Mouse (Mus musculus) lung, adult 18-20 months (tissue): ENCODE data around the gene Kcnn4.

Experiments
- DNase-seq, 2 experiments: peaks; one replicate each; pipeline ENCODE4 v3.0.0; 2022; ENCODE audit warnings: mixed read lengths in 2 of 2

Gene Kcnn4

GRCm38 (mm10) chr7:24366716-24367632 lies 3.1 kb upstream of the Kcnn4 start:
- no peak for DNase-seq

GRCm38 (mm10) chr7:24368226-24368625 lies 1.8 kb upstream of the Kcnn4 start:
- DNase-seq: no peak

- DNase-seq: no peak
Observed at GRCm38 (mm10) chr7:24368946-24369345, 1.1 kb upstream of the Kcnn4 start.

GRCm38 (mm10) chr7:24371012-24371808 lies 1.1 kb downstream of the Kcnn4 start:
- no peak for DNase-seq

GRCm38 (mm10) chr7:24371809-24372145 lies 1.7 kb downstream of the Kcnn4 start:
- no peak for DNase-seq

GRCm38 (mm10) chr7:24372300-24372699 lies 2.2 kb downstream of the Kcnn4 start:
- peak; percentile 79 to 83 for DNase-seq

GRCm38 (mm10) chr7:24372786-24373185 lies 2.7 kb downstream of the Kcnn4 start:
- DNase-seq: no peak

- DNase-seq: peak; percentile 65 to 66
Observed at GRCm38 (mm10) chr7:24373538-24374379, 3.7 kb downstream of the Kcnn4 start.

- no peak for DNase-seq
Observed at GRCm38 (mm10) chr7:24376456-24376855, 6.4 kb downstream of the Kcnn4 start.

- DNase-seq: peak; percentile 58 to 64
Observed at GRCm38 (mm10) chr7:24377091-24377865, 7.2 kb downstream of the Kcnn4 start.

- DNase-seq: no peak
Observed at GRCm38 (mm10) chr7:24378049-24378701, 8.1 kb downstream of the Kcnn4 start.

- no peak for DNase-seq
Observed at GRCm38 (mm10) chr7:24379934-24380333, 9.9 kb downstream of the Kcnn4 start.

GRCm38 (mm10) chr7:24380370-24380769 lies 10.3 kb downstream of the Kcnn4 start:
- no peak for DNase-seq

- DNase-seq: no peak
Observed at GRCm38 (mm10) chr7:24382730-24383372, 12.8 kb downstream of the Kcnn4 start.

GRCm38 (mm10) chr7:24384070-24384469 lies 14.0 kb downstream of the Kcnn4 start:
- no peak for DNase-seq

GRCm38 (mm10) chr7:24384827-24385226 lies 14.8 kb downstream of the Kcnn4 start:
- peak; percentile 57 to 58 for DNase-seq

- peak in 1 of 2 experiments; percentile 19 for DNase-seq
Observed at GRCm38 (mm10) chr7:24387059-24387556, 17.0 kb downstream of the Kcnn4 start.

GRCm38 (mm10) chr7:24389516-24390187 lies 19.6 kb downstream of the Kcnn4 start:
- no peak for DNase-seq

- DNase-seq: no peak
Observed at GRCm38 (mm10) chr7:24390512-24390911, 20.4 kb downstream of the Kcnn4 start.

- DNase-seq: no peak
Observed at GRCm38 (mm10) chr7:24391077-24391476, 21.0 kb downstream of the Kcnn4 start.
